Mouse (Mus musculus) WW6 (cell line): Measurements from ENCODE around the gene Fam120a.

Source experiments
- DNase-seq: peaks from one replicate; pipeline ENCODE4 v3.0.0-alpha.2; 2013; ENCODE audit warnings: low read depth, low spot score

Fam120a gene

GRCm38 (mm10) chr13:48965559-48966525 is 2.0 kb downstream of the Fam120a start:
- peak; percentile 49 for DNase-seq

- no peak for DNase-seq
Measured at GRCm38 (mm10) chr13:48964850-48965249, 3.0 kb downstream of the Fam120a start.

- DNase-seq = no peak
Measured at GRCm38 (mm10) chr13:48963111-48963510, 4.7 kb downstream of the Fam120a start.

- no peak for DNase-seq
Measured at GRCm38 (mm10) chr13:48962519-48962918, 5.3 kb downstream of the Fam120a start.

GRCm38 (mm10) chr13:48958608-48959007 is 9.2 kb downstream of the Fam120a start:
- DNase-seq = no peak

- no peak for DNase-seq
Measured at GRCm38 (mm10) chr13:48954825-48955224, 13.0 kb downstream of the Fam120a start.

- DNase-seq = no peak
Measured at GRCm38 (mm10) chr13:48950600-48951241, 17.1 kb downstream of the Fam120a start.

- no peak for DNase-seq
Measured at GRCm38 (mm10) chr13:48948951-48949350, 18.9 kb downstream of the Fam120a start.

- DNase-seq = no peak
Measured at GRCm38 (mm10) chr13:48944571-48944970, 23.2 kb downstream of the Fam120a start.

- DNase-seq = no peak
Measured at GRCm38 (mm10) chr13:48942471-48942870, 25.3 kb downstream of the Fam120a start.

- no peak for DNase-seq
Measured at GRCm38 (mm10) chr13:48941773-48942172, 26.0 kb downstream of the Fam120a start.

- no peak for DNase-seq
Measured at GRCm38 (mm10) chr13:48934597-48934996, 33.2 kb downstream of the Fam120a start.

- no peak for DNase-seq
Measured at GRCm38 (mm10) chr13:48932692-48933091, 35.1 kb downstream of the Fam120a start.

- DNase-seq = no peak
Measured at GRCm38 (mm10) chr13:48931687-48932086, 36.1 kb downstream of the Fam120a start.

- no peak for DNase-seq
Measured at GRCm38 (mm10) chr13:48931232-48931631, 36.6 kb downstream of the Fam120a start.

GRCm38 (mm10) chr13:48929535-48930110 is 38.2 kb downstream of the Fam120a start:
- DNase-seq = no peak

GRCm38 (mm10) chr13:48927609-48928008 is 40.2 kb downstream of the Fam120a start:
- DNase-seq = no peak

- DNase-seq = no peak
Measured at GRCm38 (mm10) chr13:48922712-48923111, 45.1 kb downstream of the Fam120a start.

GRCm38 (mm10) chr13:48921256-48921655 is 46.6 kb downstream of the Fam120a start:
- no peak for DNase-seq

GRCm38 (mm10) chr13:48919756-48920415 is 47.9 kb downstream of the Fam120a start:
- DNase-seq = no peak

- no peak for DNase-seq
Measured at GRCm38 (mm10) chr13:48917113-48917599, 50.7 kb downstream of the Fam120a start.

GRCm38 (mm10) chr13:48913680-48914079 is 54.1 kb downstream of the Fam120a start:
- DNase-seq = no peak
